Mouse (Mus musculus): ENCODE measurements around the gene Mgme1. TPM values are rescaled to one million over a fixed set of nuclear protein-coding genes. Genes with fewer than 3 reads are reported as not detected.

Mgme1 gene
- polyA plus RNA-seq, 1 experiment from 2014 or later, result 15.2 TPM

GRCm38 (mm10) chr2:144239318-144239717, 31.1 kb upstream of the Mgme1 start:
- WGBS, result 55% methylated on average over 2 of the region's 2 CpGs

GRCm38 (mm10) chr2:144240095-144240899, 30.2 kb upstream of the Mgme1 start:
- Histone ChIP-seq H3K36me3 (no peaks in the 10 kb centered on the region), H3K27ac (replicated peaks) (no peak overlapping the region), H3K9ac (replicated peaks) (no peak overlapping the region), H3K27me3 (no peaks in the 10 kb centered on the region), H3K4me3 (no peak overlapping the region), H3K9me3 (no peaks in the 10 kb centered on the region), H3K4me1 (no peaks in the 10 kb centered on the region), H3K4me2 (replicated peaks) (no peak overlapping the region)
- WGBS, result 84% methylated on average over 3 of the region's 3 CpGs
- ATAC-seq (ENCODE audit: low FRiP score, low read depth), result no peak

More at GRCm38 (mm10) chr2:144239318-144239717, 31.1 kb upstream of the Mgme1 start:
- H3K4me1 ChIP-seq, result no peaks in the 10 kb centered on the region
- no peak overlapping the region for H3K4me3 ChIP-seq
- H3K9ac ChIP-seq (replicated peaks), result no peak overlapping the region
- no peak overlapping the region for H3K27ac ChIP-seq (replicated peaks)
- no peaks in the 10 kb centered on the region for H3K9me3 ChIP-seq
- H3K27me3 ChIP-seq, result no peaks in the 10 kb centered on the region
- no peaks in the 10 kb centered on the region for H3K36me3 ChIP-seq
- no peak for ATAC-seq (ENCODE audit: low FRiP score, low read depth)
- H3K4me2 ChIP-seq (replicated peaks), result no peak overlapping the region

GRCm38 (mm10) chr2:144245464-144245863, 25.0 kb upstream of the Mgme1 start:
- Histone ChIP-seq H3K27ac (replicated peaks) (no peak overlapping the region), H3K9me3 (no peaks in the 10 kb centered on the region), H3K9ac (replicated peaks) (no peak overlapping the region), H3K27me3 (no peaks in the 10 kb centered on the region), H3K4me2 (replicated peaks) (no peak overlapping the region), H3K4me1 (0 out of 2 replicates have a peak, but pooled peaks cover 3% of the 10 kb centered on the region), H3K36me3 (peaks cover 18% of the 10 kb centered on the region), H3K4me3 (no peak overlapping the region)
- ATAC-seq (ENCODE audit: low FRiP score, low read depth), result no peak
- WGBS, result 76% methylated on average over 7 of the region's 7 CpGs

- H3K9me3 ChIP-seq, result no peaks in the 10 kb centered on the region
- H3K36me3 ChIP-seq, result peaks cover 25% of the 10 kb centered on the region
- no peak for ATAC-seq (ENCODE audit: low FRiP score, low read depth)
- no peaks in the 10 kb centered on the region for H3K27me3 ChIP-seq
- H3K4me3 ChIP-seq, result no peak overlapping the region
- H3K4me2 ChIP-seq (replicated peaks), result no peak overlapping the region
- 84% methylated on average over 2 of the region's 2 CpGs for WGBS
- H3K9ac ChIP-seq (replicated peaks), result no peak overlapping the region
- H3K27ac ChIP-seq (replicated peaks), result no peak overlapping the region
- H3K4me1 ChIP-seq, result 0 out of 2 replicates have a peak, but pooled peaks cover 3% of the 10 kb centered on the region
Measured at GRCm38 (mm10) chr2:144246270-144246669, 24.2 kb upstream of the Mgme1 start.

GRCm38 (mm10) chr2:144247337-144247978, 23.0 kb upstream of the Mgme1 start:
- Histone ChIP-seq H3K36me3 (peaks cover 35% of the 10 kb centered on the region), H3K4me1 (0 out of 2 replicates have a peak, but pooled peaks cover 3% of the 10 kb centered on the region), H3K9me3 (no peaks in the 10 kb centered on the region), H3K4me3 (no peak overlapping the region), H3K4me2 (replicated peaks) (no peak overlapping the region), H3K27ac (replicated peaks) (no peak overlapping the region), H3K27me3 (no peaks in the 10 kb centered on the region), H3K9ac (replicated peaks) (no peak overlapping the region)
- no peak for ATAC-seq (ENCODE audit: low FRiP score, low read depth)
- 54% methylated on average over 5 of the region's 5 CpGs for WGBS

- Histone ChIP-seq H3K9ac (replicated peaks) (no peak overlapping the region), H3K4me2 (replicated peaks) (no peak overlapping the region), H3K4me3 (no peak overlapping the region), H3K4me1 (0 out of 2 replicates have a peak, but pooled peaks cover 3% of the 10 kb centered on the region), H3K36me3 (peaks cover 49% of the 10 kb centered on the region), H3K9me3 (no peaks in the 10 kb centered on the region), H3K27ac (replicated peaks) (no peak overlapping the region), H3K27me3 (no peaks in the 10 kb centered on the region)
- no peak for ATAC-seq (ENCODE audit: low FRiP score, low read depth)
- 55% methylated on average over 3 of the region's 4 CpGs for WGBS
Measured at GRCm38 (mm10) chr2:144248613-144249376, 21.7 kb upstream of the Mgme1 start.

- 0 out of 2 replicates have a peak, but pooled peaks cover 3% of the 10 kb centered on the region for H3K4me1 ChIP-seq
- no peaks in the 10 kb centered on the region for H3K9me3 ChIP-seq
- no peaks in the 10 kb centered on the region for H3K27me3 ChIP-seq
- peaks cover 62% of the 10 kb centered on the region for H3K36me3 ChIP-seq
- H3K4me3 ChIP-seq, result no peak overlapping the region
- no peak overlapping the region for H3K9ac ChIP-seq (replicated peaks)
- no peak overlapping the region for H3K4me2 ChIP-seq (replicated peaks)
- ATAC-seq (ENCODE audit: low FRiP score, low read depth), result no peak
- no peak overlapping the region for H3K27ac ChIP-seq (replicated peaks)
Measured at GRCm38 (mm10) chr2:144250111-144250510, 20.4 kb upstream of the Mgme1 start.

GRCm38 (mm10) chr2:144262837-144263236, 7.6 kb upstream of the Mgme1 start:
- no peaks in the 10 kb centered on the region for H3K27me3 ChIP-seq

GRCm38 (mm10) chr2:144264398-144265119, 5.9 kb upstream of the Mgme1 start:
- Histone ChIP-seq H3K27ac (replicated peaks) (no peak overlapping the region), H3K4me3 (no peak overlapping the region), H3K27me3 (no peaks in the 10 kb centered on the region), H3K9ac (replicated peaks) (no peak overlapping the region), H3K9me3 (no peaks in the 10 kb centered on the region), H3K4me2 (replicated peaks) (no peak overlapping the region), H3K36me3 (peaks cover 19% of the 10 kb centered on the region), H3K4me1 (peaks cover 19% of the 10 kb centered on the region)
- no peak for ATAC-seq (ENCODE audit: low FRiP score, low read depth)
- WGBS, result 84% methylated on average over 5 of the region's 5 CpGs

More at GRCm38 (mm10) chr2:144262837-144263236, 7.6 kb upstream of the Mgme1 start:
- Histone ChIP-seq H3K4me3 (no peak overlapping the region), H3K27ac (replicated peaks) (no peak overlapping the region), H3K9ac (replicated peaks) (no peak overlapping the region), H3K4me1 (peaks cover 4% of the 10 kb centered on the region), H3K4me2 (replicated peaks) (no peak overlapping the region), H3K36me3 (peaks cover 36% of the 10 kb centered on the region), H3K9me3 (no peaks in the 10 kb centered on the region)
- no peak for ATAC-seq (ENCODE audit: low FRiP score, low read depth)
- 84% methylated on average over 2 of the region's 2 CpGs for WGBS

GRCm38 (mm10) chr2:144265120-144265488, 5.4 kb upstream of the Mgme1 start:
- H3K9ac ChIP-seq (replicated peaks), result no peak overlapping the region
- H3K4me2 ChIP-seq (replicated peaks), result no peak overlapping the region
- no peaks in the 10 kb centered on the region for H3K27me3 ChIP-seq
- no peaks in the 10 kb centered on the region for H3K9me3 ChIP-seq
- H3K4me3 ChIP-seq, result no peak overlapping the region
- peaks cover 15% of the 10 kb centered on the region for H3K36me3 ChIP-seq
- peaks cover 19% of the 10 kb centered on the region for H3K4me1 ChIP-seq
- 80% methylated on average over 3 of the region's 3 CpGs for WGBS
- no peak for ATAC-seq (ENCODE audit: low FRiP score, low read depth)
- H3K27ac ChIP-seq (replicated peaks), result no peak overlapping the region

GRCm38 (mm10) chr2:144265916-144266683, 4.4 kb upstream of the Mgme1 start:
- Histone ChIP-seq H3K9me3 (no peaks in the 10 kb centered on the region), H3K9ac (replicated peaks) (no peak overlapping the region), H3K4me2 (replicated peaks) (no peak overlapping the region), H3K4me1 (peaks cover 21% of the 10 kb centered on the region), H3K36me3 (peaks cover 6% of the 10 kb centered on the region), H3K27me3 (no peaks in the 10 kb centered on the region), H3K27ac (replicated peaks) (no peak overlapping the region), H3K4me3 (no peak overlapping the region)
- ATAC-seq (ENCODE audit: low FRiP score, low read depth), result no peak
- WGBS, result 45% methylated on average over 4 of the region's 4 CpGs
